In the genomic region with DNA sequence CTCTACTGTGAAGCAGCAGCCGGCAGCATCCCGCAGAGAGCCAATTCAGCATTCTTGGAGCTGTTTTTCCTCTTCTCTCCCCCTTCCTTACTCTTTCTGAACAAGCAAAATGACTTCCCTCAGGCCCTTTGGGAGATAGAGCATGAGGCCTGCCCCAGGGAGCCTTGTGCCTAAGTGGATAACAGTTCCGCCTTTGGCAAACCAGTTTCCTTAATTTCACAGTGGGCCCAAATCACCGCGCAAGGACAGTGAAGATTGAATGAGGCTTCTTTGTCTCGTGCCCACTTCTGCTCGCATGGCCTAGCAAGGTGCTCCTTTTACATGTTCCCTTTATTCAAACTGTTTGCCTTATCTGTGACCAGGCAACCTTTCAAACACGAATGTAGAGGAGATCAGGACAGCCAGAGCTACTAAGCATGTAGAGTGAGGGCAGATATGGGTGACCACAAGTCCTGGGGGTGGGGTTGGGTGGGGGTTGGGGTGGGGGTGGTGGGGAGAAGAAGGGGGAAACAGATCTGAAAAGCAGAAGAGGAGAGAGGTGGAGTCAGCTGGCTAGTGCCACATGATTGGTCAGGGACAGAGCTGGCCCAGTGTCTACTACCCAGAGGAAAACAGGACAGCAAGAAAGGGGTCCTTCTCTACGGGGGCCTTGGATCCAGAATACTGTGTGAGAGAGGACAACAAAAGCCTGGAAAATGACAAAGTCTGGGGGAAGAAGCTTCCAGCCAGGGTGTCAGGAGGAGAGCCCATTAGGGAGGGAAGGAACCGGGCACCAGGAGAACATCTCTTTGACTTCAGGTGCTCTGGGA, we compare ENCODE assay signal across 8 mouse cellular contexts.
DNase-seq lines count a peak whose midpoint lies in the region; ATAC-seq and TF ChIP-seq lines count a peak whose summit lies in the region.

No protein-coding gene starts in this region.

- TF ChIP-seq POLR2A in embryonic fibroblast, embryonic 13.5 days (IDR thresholded peaks at IDR 0.05; ENCODE audit: low read depth, low read length), result no peak

- H3K9ac ChIP-seq in heart, embryonic 13.5 days, result peak overlapping the region; percentile 71
- peak overlapping the region; percentile 62 for H3K9ac ChIP-seq in neural tube, embryonic 12.5 days

- no peak for DNase-seq in heart, postnatal 14 days
- no peak for DNase-seq in limb, embryonic 10.5 days (ENCODE audit: low spot score)
- no peak for DNase-seq in adrenal gland, postnatal 36 days
- DNase-seq in thymus, postnatal 10 days (ENCODE audit: low spot score in 2 of 2), result no peak
- no peak for DNase-seq in left cerebral cortex, adult 8-10 months (ENCODE audit: low spot score in 2 of 2)

- H3K36me3 ChIP-seq in heart, embryonic 13.5 days, result no peaks in the 10 kb centered on the region
- no peaks in the 10 kb centered on the region for H3K36me3 ChIP-seq in limb, embryonic 10.5 days
- no peaks in the 10 kb centered on the region for H3K36me3 ChIP-seq in neural tube, embryonic 12.5 days

- H3K27ac ChIP-seq in heart, embryonic 13.5 days (replicated peaks), result no peak overlapping the region
- H3K27ac ChIP-seq in embryonic fibroblast, embryonic 13.5 days (ENCODE audit: insufficient read depth, low read length), result peak overlapping the region; percentile 23
- peak overlapping the region; percentile 72 for H3K27ac ChIP-seq in limb, embryonic 10.5 days
- H3K27ac ChIP-seq in neural tube, embryonic 12.5 days, result peak overlapping the region; percentile 46; the same call in 1 of the 2 replicates

- ATAC-seq in heart, embryonic 13.5 days (ENCODE audit: extremely low read depth, insufficient number of reproducible peaks, low FRiP score, low TSS enrichment), result no peak
- ATAC-seq in neural tube, embryonic 12.5 days (ENCODE audit: low FRiP score, low read depth), result peak; percentile 62

- H3K4me2 ChIP-seq in heart, embryonic 13.5 days, result peak overlapping the region; percentile 70
- peak overlapping the region; percentile 63 for H3K4me2 ChIP-seq in neural tube, embryonic 12.5 days (replicated peaks)

- peaks cover 10% of the 10 kb centered on the region; the same call in 1 of the 2 replicates for H3K4me1 ChIP-seq in heart, embryonic 13.5 days
- peaks cover 5% of the 10 kb centered on the region; the same call in 1 of the 2 replicates for H3K4me1 ChIP-seq in embryonic fibroblast, embryonic 13.5 days (ENCODE audit: control insufficient read depth, insufficient read depth, low read length)
- H3K4me1 ChIP-seq in limb, embryonic 10.5 days, result peaks cover 15% of the 10 kb centered on the region
- peaks cover 12% of the 10 kb centered on the region for H3K4me1 ChIP-seq in neural tube, embryonic 12.5 days

- intact Hi-C loops in heart, postnatal 14 days (cut with DNase I), result loop anchor here (1.0 to 5.0 kb wide), 3 partner anchors 1088 to 1111 kb away; no protein-coding TSS in a partner anchor

- no peak for TF ChIP-seq CTCF in embryonic fibroblast, embryonic 13.5 days (IDR thresholded peaks at IDR 0.05; ENCODE audit: borderline replicate concordance, insufficient read depth, low read length)

- peak overlapping the region; percentile 44 for H3K4me3 ChIP-seq in heart, embryonic 13.5 days
- H3K4me3 ChIP-seq in embryonic fibroblast, embryonic 13.5 days (ENCODE audit: insufficient read depth, low read length), result no peak overlapping the region
- H3K4me3 ChIP-seq in limb, embryonic 10.5 days, result peak overlapping the region; percentile 51
- H3K4me3 ChIP-seq in neural tube, embryonic 12.5 days, result peak overlapping the region; percentile 35

- no peaks in the 10 kb centered on the region for H3K9me3 ChIP-seq in heart, embryonic 13.5 days
- H3K9me3 ChIP-seq in limb, embryonic 10.5 days (replicated peaks), result no peaks in the 10 kb centered on the region
- no peaks in the 10 kb centered on the region for H3K9me3 ChIP-seq in neural tube, embryonic 12.5 days

- 22% methylated on average over 10 of the region's 10 CpGs for WGBS in heart, embryonic 13.5 days
- WGBS in limb, embryonic 10.5 days, result 31% methylated on average over 10 of the region's 10 CpGs
- 18% methylated on average over 10 of the region's 10 CpGs for WGBS in neural tube, embryonic 12.5 days

- peaks cover 33% of the 10 kb centered on the region for H3K27me3 ChIP-seq in heart, embryonic 13.5 days (replicated peaks)
- no peaks in the 10 kb centered on the region for H3K27me3 ChIP-seq in limb, embryonic 10.5 days (ENCODE audit: low read depth, poor library complexity, severe bottlenecking)
- 0 out of 2 replicates have a peak, but pooled peaks cover 3% of the 10 kb centered on the region for H3K27me3 ChIP-seq in neural tube, embryonic 12.5 days (replicated peaks)
